Mouse (Mus musculus) c-Kit-positive CD71-positive TER-119-positive erythroid progenitor cells, embryonic 14.5 days (primary cell): ENCODE data around the gene Tmem100.

ENCODE experiments used
- DNase-seq: peaks from one replicate; pipeline ENCODE4 v3.0.0-alpha.2; 2013; ENCODE audit warnings: low spot score

Tmem100 gene

DNA sequence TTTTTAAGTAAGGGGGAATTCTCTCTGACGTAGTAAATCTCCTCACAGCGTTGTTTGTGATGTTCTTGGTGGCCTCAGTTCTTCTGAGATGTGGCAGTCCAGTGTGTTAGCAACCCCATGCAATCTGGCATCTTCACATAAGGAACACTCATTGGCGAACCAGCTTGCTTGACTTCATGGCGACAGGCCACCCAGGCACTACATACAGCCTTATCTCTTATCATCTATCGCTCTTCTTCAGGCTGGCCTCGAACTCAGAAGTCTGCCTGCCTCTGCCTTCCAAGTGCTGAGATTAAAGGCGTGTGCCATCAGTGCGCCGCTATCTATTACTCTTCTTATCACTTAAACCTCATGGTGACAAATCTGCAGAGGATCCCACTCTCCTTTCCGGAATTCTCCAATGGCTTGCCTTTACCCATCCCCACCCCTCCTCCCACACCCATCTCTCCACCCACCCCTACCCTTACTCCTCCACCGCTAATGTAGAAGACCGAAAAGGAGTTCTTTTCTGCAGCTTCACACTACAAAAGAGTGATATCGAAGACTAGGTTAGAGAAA lies at the start of gene Tmem100:
Gene Tmem100, plus strand, starts transcription at position 508 of the 558 bp plus-strand sequence.
- no peak for DNase-seq

DNA sequence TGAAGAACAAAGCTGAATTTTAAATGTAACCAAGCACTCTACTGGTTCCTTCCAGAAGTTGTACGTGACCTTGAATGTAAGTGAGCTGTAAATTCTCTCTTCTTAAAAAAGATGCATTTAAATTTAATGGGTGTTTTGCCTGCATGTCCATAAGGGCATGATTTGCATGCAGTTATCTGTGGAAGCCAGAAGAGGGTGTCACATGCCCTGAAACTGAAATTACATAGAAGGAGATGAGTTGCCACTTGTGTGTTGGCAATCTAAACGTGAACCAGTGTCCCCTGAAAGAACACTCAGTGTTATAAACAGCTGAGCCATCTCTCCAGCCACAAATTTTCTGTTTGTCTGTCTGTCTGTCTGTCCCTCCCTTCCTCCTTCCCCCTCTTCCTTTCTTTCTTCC lies 47.2 kb upstream of the Tmem100 start:
- no peak for DNase-seq

- DNase-seq: no peak
Measured at GRCm38 (mm10) chr11:89984436-89984835, 45.7 kb upstream of the Tmem100 start.

DNA sequence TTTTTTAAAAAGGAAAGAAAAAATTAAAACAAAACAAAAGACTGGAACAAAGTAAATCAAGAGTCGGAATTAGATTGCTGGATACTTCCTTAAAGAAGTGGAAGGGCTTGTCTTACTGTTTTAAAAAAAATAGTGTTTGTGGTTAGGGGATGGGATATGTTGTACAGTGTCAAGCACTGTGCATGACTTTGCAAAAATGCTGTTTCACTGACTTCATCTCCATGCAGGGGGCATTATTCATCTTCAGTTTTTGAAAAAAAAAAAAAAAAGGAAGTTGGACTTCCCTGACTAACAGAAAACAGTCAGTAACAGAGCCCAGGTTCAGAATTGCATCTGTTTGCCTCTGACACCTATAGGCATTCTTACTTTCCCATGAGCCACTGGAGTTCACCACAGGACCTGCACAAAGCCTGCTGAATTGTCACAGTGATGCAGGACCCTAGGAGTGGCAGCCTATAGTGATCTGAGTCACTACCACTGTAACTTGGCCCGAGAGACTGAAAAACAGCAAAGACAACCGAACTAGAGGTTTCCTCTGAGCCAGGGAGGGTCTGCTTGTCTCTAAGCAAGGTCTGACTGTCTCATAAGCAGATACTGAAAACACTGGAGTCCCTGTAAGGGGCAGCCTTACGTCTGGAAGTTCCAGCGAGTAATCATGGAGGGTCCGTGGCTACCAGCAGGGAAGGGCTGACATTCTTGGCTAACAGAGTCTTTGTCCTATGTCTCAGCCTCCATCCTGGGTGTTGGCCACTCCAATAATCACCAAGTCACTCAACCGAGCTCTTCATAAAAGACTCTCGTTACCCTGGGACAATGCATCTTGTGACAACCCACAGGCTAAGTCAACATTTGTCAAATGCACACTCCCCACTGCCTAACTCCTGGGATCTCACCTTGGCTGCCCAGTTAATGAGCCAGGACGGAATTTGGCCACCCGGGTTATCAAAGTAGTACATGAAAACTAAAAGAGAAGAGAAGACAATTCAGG lies 44.7 kb upstream of the Tmem100 start:
- DNase-seq: no peak

DNA sequence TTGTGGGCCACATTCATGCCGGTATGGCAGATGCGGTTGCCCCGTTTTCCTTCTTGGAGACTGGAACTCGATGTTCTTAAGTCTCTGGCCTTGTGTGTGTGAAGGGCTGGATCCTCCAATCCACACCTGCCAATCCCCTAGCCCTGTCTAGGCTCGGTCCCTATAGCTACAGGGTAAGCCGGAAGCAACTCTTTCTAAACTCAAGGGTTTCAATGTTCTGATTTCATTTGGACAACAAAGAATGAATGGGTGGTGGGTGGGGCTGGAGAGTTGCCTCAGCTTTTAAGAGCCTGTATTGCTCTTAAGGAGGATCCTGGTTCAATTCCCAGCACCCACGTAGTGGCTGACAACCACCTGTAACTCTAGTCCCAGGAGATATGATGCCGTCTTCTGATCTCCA lies 43.6 kb upstream of the Tmem100 start:
- no peak for DNase-seq

GRCm38 (mm10) chr11:89988936-89989589 lies 41.1 kb upstream of the Tmem100 start:
- peak; percentile 41 for DNase-seq

DNA sequence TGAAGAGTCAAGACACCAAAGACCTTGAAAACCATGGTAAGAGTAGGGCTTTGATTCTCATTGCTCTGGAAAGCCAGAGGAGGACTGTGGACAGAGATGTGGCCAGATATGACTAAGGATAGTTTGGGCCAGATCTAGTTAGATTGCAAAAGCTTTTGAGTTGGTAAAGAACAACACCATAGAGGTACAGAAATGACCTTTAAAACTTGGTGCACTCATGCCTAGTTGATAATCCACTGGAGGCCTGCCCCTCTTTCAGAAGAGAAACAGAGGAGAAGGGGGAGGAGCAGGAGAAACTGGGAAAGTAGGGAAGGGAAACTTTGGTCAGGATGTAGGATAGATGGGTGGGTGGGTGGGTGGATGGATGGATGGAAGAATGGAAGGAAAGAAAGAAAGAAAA lies 38.5 kb upstream of the Tmem100 start:
- DNase-seq: no peak

DNA sequence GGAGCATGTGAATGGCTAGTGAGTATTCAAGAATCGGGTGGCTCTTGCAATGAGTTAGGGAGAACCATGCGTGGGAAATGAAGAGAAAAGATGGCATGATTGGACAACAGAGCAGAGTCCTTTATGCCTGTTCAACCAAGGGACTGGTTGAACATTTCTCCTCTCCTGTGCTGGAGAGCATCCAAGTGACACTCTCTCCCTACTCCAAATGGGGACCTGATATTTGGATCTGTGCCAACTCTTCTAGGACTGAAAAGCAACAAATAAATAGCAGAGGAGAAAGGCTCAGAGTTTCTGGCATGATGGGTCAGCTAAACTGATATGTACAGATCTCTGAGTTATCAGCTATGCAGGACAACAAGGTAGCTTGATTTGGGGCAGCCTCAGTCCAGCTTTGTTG lies 35.4 kb upstream of the Tmem100 start:
- no peak for DNase-seq

- no peak for DNase-seq
Measured at GRCm38 (mm10) chr11:89995596-89995995, 34.6 kb upstream of the Tmem100 start.

DNA sequence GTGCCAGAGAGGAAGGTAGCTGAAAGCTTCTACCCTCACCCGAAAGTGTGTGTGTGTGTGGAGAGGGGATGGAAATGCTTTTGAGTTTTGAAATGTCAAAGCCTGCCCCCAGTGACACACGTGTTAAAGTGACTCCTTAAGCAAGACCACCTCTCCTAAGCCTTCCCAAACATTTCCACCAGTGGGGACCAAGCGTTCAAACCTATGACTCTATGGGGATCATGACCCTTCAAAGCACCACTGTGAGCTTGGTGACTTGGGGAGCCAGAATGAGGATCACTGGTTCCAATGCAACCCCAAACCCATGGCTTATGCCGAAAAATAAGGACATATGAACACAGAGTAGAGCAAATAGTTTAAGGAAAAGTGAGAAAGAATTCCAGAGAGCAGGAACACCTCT lies 33.7 kb upstream of the Tmem100 start:
- no peak for DNase-seq

DNA sequence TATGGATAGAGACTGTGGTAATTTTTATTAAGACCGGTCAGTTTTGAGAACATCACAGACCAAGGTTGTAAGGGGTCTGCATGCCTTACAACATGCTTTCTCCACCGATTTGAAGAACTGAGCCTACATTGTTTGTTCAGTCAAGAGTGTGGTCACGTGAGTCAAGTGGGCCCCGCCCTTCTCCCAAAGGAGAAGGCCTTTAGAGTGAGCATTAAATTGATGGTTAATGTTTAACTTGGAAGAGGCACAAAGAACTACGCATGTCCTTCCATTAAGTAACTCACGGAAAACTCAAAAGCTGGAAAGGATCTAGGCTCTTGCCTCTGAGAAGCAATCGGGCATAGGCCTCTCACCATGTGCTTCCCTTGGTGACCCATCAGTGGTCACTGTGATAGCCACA lies 33.3 kb upstream of the Tmem100 start:
- no peak for DNase-seq

GRCm38 (mm10) chr11:89998996-89999770 lies 31.0 kb upstream of the Tmem100 start:
- DNase-seq: no peak

GRCm38 (mm10) chr11:90000666-90001065 lies 29.5 kb upstream of the Tmem100 start:
- no peak for DNase-seq

- no peak for DNase-seq
Measured at GRCm38 (mm10) chr11:90001396-90002230, 28.5 kb upstream of the Tmem100 start.

GRCm38 (mm10) chr11:90002231-90002986 lies 27.7 kb upstream of the Tmem100 start, which contains the start of gene Pctp:
Gene Pctp (minus strand): TSS chr11:90002894.
- DNase-seq: peak; percentile 84

GRCm38 (mm10) chr11:90002987-90003348 lies 27.2 kb upstream of the Tmem100 start:
- no peak for DNase-seq

- no peak for DNase-seq
Measured at GRCm38 (mm10) chr11:90003386-90003785, 26.8 kb upstream of the Tmem100 start.

DNA sequence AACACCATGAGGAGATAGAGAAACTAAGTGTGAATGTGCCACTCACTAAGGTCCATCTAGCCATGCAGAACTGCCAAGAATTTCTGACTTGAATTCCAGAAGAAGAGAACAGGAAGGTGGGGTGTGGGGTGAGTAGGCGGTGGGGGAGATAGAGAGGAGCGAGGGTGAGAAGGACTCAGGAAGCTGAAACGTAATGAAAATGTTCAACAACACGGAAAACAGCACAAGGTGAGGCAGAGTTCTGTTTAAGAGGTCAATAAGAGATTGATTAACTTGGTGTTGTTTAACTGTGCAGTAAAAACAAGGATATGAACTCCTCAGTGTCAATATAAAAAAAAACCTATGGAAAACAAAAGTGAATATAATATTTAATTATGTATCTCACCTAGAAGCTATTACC lies 24.0 kb upstream of the Tmem100 start:
- no peak for DNase-seq

GRCm38 (mm10) chr11:90007791-90008531 lies 22.2 kb upstream of the Tmem100 start:
- DNase-seq: no peak

DNA sequence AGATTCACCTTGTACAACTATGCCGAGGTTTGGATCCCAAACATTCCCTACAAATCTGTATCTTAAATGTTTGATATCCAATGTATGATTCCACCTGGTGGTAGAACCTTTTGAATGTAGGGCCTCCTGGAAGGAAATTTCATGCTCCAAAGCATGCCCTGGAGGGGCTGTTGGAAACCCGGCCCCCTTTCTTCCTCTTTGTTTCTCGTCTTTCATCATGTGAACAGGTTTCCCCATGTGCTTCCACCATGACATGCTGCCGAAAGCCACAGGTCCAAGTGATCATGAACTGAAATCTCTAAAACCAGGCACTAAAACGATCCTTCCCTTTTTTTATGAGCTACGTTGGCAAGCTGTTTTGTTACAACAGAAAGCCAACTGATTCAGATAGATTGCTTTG lies 16.5 kb upstream of the Tmem100 start:
- DNase-seq: no peak
